Mouse (Mus musculus): ENCODE data around the gene Nodal. TPM values are rescaled to one million over a fixed set of nuclear protein-coding genes. Genes with fewer than 3 reads are reported as not detected.

Nodal gene
- total and polyA plus RNA-seq, 3 experiments, result 0.13 TPM; not detected in 2

- Histone ChIP-seq H3K79me2 (replicated peaks; ENCODE audit: control insufficient read depth, extremely low read depth, insufficient read depth, poor library complexity, severe bottlenecking) (no peaks in the 10 kb centered on the region), H3K4me2 (ENCODE audit: insufficient read depth, low read depth, poor library complexity, severe bottlenecking) (no peak overlapping the region), H3K4me3 (replicated peaks in 1 of 3; ENCODE audit: low read depth in 2 of 3, low read length in 2 of 3, poor library complexity in 1 of 3) (no peak overlapping the region), H3K4me1 (ENCODE audit: control insufficient read depth in 1 of 2, insufficient read depth in 2 of 2) (peaks cover 14 to 27% of the 10 kb centered on the region in 2 experiments), H3K9ac (ENCODE audit: insufficient read depth, low read depth) (no peak overlapping the region), H3K27ac (ENCODE audit: insufficient read depth, low read depth) (no peak overlapping the region), H3K36me3 (replicated peaks in 1 of 2; ENCODE audit: control insufficient read depth in 1 of 2, insufficient read depth in 1 of 2, low read length in 1 of 2) (no peaks in the 10 kb centered on the region), H3K27me3 (replicated peaks) (no peaks in the 10 kb centered on the region), H3K9me3 (replicated peaks; ENCODE audit: low read length) (no peaks in the 10 kb centered on the region)
- in situ Hi-C loops (cut with MboI; ENCODE audit: low pct_ligation_motif_present, low pct_unique_long_range_greater_than_20kb, low sequenced_read_pairs), result no loop called here
- dilution Hi-C loops (cut with MboI; ENCODE audit: extremely low pct_ligation_motif_present, extremely low pct_unique_long_range_greater_than_20kb, low sequenced_read_pairs), result no loop called here
- no peak for DNase-seq (ENCODE audit: extremely low read depth)
- TF ChIP-seq E2F4 (IDR thresholded peaks at IDR 0.05; ENCODE audit: insufficient replicate concordance, low read depth, low read length) (no peak), JUN (IDR thresholded peaks at IDR 0.05; ENCODE audit: insufficient read depth, low read depth, low read length) (no peak), GABPA (IDR thresholded peaks at IDR 0.05; ENCODE audit: insufficient replicate concordance, low read depth, low read length) (no peak), SMC3 (IDR thresholded peaks at IDR 0.05; ENCODE audit: low read depth, low read length) (no peak), MAZ (IDR thresholded peaks at IDR 0.05; ENCODE audit: low read depth, low read length) (no peak), POLR2A (IDR thresholded peaks at IDR 0.05; ENCODE audit: low read depth, low read length) (no peak)
Measured at GRCm38 (mm10) chr10:61372585-61372923, 45.2 kb upstream of the Nodal start.

- Histone ChIP-seq H3K27me3 (replicated peaks) (no peaks in the 10 kb centered on the region), H3K36me3 (replicated peaks in 1 of 2; ENCODE audit: control insufficient read depth in 1 of 2, insufficient read depth in 1 of 2, low read length in 1 of 2) (no peaks in the 10 kb centered on the region), H3K27ac (ENCODE audit: insufficient read depth, low read depth) (no peak overlapping the region), H3K79me2 (replicated peaks; ENCODE audit: control insufficient read depth, extremely low read depth, insufficient read depth, poor library complexity, severe bottlenecking) (no peaks in the 10 kb centered on the region), H3K4me3 (replicated peaks in 1 of 3; ENCODE audit: low read depth in 2 of 3, low read length in 2 of 3, poor library complexity in 1 of 3) (no peak overlapping the region), H3K9ac (ENCODE audit: insufficient read depth, low read depth) (no peak overlapping the region), H3K9me3 (replicated peaks; ENCODE audit: low read length) (no peaks in the 10 kb centered on the region), H3K4me1 (ENCODE audit: control insufficient read depth in 1 of 2, insufficient read depth in 2 of 2) (peaks cover 14 to 27% of the 10 kb centered on the region in 2 experiments), H3K4me2 (ENCODE audit: insufficient read depth, low read depth, poor library complexity, severe bottlenecking) (no peak overlapping the region)
- TF ChIP-seq GABPA (IDR thresholded peaks at IDR 0.05; ENCODE audit: insufficient replicate concordance, low read depth, low read length) (no peak), CHD2 (IDR thresholded peaks at IDR 0.05; ENCODE audit: low read length) (peak; percentile 56; the same call in 1 of the 2 replicates)
- dilution Hi-C loops (cut with MboI; ENCODE audit: extremely low pct_ligation_motif_present, extremely low pct_unique_long_range_greater_than_20kb, low sequenced_read_pairs), result no loop called here
- DNase-seq (ENCODE audit: extremely low read depth), result peak; percentile 32
- in situ Hi-C loops (cut with MboI; ENCODE audit: low pct_ligation_motif_present, low pct_unique_long_range_greater_than_20kb, low sequenced_read_pairs), result no loop called here
Measured at GRCm38 (mm10) chr10:61374076-61374475, 43.7 kb upstream of the Nodal start.

GRCm38 (mm10) chr10:61374771-61375481 lies 42.8 kb upstream of the Nodal start:
- no peak for DNase-seq (ENCODE audit: extremely low read depth)
- no peak overlapping the region for H3K4me3 ChIP-seq (replicated peaks in 1 of 3; ENCODE audit: low read depth in 2 of 3, low read length in 2 of 3, poor library complexity in 1 of 3)

More at GRCm38 (mm10) chr10:61374771-61375481, 42.8 kb upstream of the Nodal start:
- no peaks in the 10 kb centered on the region for H3K9me3 ChIP-seq (replicated peaks; ENCODE audit: low read length)
- dilution Hi-C loops (cut with MboI; ENCODE audit: extremely low pct_ligation_motif_present, extremely low pct_unique_long_range_greater_than_20kb, low sequenced_read_pairs) (no loop called here), in situ Hi-C loops (cut with MboI; ENCODE audit: low pct_ligation_motif_present, low pct_unique_long_range_greater_than_20kb, low sequenced_read_pairs) (no loop called here)
- no peaks in the 10 kb centered on the region for H3K36me3 ChIP-seq (replicated peaks in 1 of 2; ENCODE audit: control insufficient read depth in 1 of 2, insufficient read depth in 1 of 2, low read length in 1 of 2)
- H3K9ac ChIP-seq (ENCODE audit: insufficient read depth, low read depth), result no peak overlapping the region
- H3K4me2 ChIP-seq (ENCODE audit: insufficient read depth, low read depth, poor library complexity, severe bottlenecking), result no peak overlapping the region; the same call in 1 of the 2 replicates
- TF ChIP-seq BHLHE40 (IDR thresholded peaks at IDR 0.05; ENCODE audit: low read depth, low read length), result no peak
- no peak for TF ChIP-seq IRF4 (IDR thresholded peaks at IDR 0.05; ENCODE audit: low read depth, low read length)
- TF ChIP-seq ZNF384 (IDR thresholded peaks at IDR 0.05; ENCODE audit: low read depth, low read length), result no peak
- TF ChIP-seq MEF2A (IDR thresholded peaks at IDR 0.05; ENCODE audit: borderline replicate concordance, low read depth, low read length), result no peak
- TF ChIP-seq PAX5 (IDR thresholded peaks at IDR 0.05; ENCODE audit: low read length), result no peak
- TF ChIP-seq HCFC1 (IDR thresholded peaks at IDR 0.05; ENCODE audit: low read depth, low read length), result no peak
- TF ChIP-seq EP300 (IDR thresholded peaks at IDR 0.05; ENCODE audit: low read length), result no peak
- TF ChIP-seq MAFK (IDR thresholded peaks at IDR 0.05; ENCODE audit: insufficient replicate concordance, low read length), result no peak
- TF ChIP-seq RCOR1 (conservative IDR thresholded peaks at IDR 0.05; ENCODE audit: low read depth, low read length), result no peak
- TF ChIP-seq KAT2A (IDR thresholded peaks at IDR 0.05; ENCODE audit: insufficient replicate concordance, low read length), result no peak
- no peak for TF ChIP-seq POLR2A (IDR thresholded peaks at IDR 0.05; ENCODE audit: low read depth, low read length)
- no peak for TF ChIP-seq MAX (IDR thresholded peaks at IDR 0.05; ENCODE audit: low read length)
- peaks cover 14 to 27% of the 10 kb centered on the region in 2 experiments for H3K4me1 ChIP-seq (ENCODE audit: control insufficient read depth in 1 of 2, insufficient read depth in 2 of 2)
- H3K79me2 ChIP-seq (replicated peaks; ENCODE audit: control insufficient read depth, extremely low read depth, insufficient read depth, poor library complexity, severe bottlenecking), result no peaks in the 10 kb centered on the region
- H3K27me3 ChIP-seq (replicated peaks), result no peaks in the 10 kb centered on the region
- H3K27ac ChIP-seq (ENCODE audit: insufficient read depth, low read depth), result no peak overlapping the region

Data from CH12.LX (cell line).